Mouse (Mus musculus) hindbrain, embryonic 15.5 days (tissue): Measurements from ENCODE around the gene Ctf1. TPM values are rescaled to one million over a fixed set of nuclear protein-coding genes. Genes with fewer than 3 reads are reported as not detected.
"Not testable (repeated sequence)": the region's sequence is repeated elsewhere in the genome, so short reads cannot be mapped to it uniquely, and the experiment has no call there.

Experiments
- ATAC-seq: fragments of 200-750 bp; cut with Nextera tagmentation; 2 replicates; pipeline ENCODE4 v1.8.0; 2017; ENCODE audit warnings: low read depth, moderate number of reproducible peaks, moderate TSS enrichment; ENCODE audit not compliant: low FRiP score
- H3K27ac ChIP-seq: fragments of 300-500 bp; sonication (generic); replicated peaks from 2 replicates; pipeline ENCODE4 v1.5.1; 2015; ENCODE audit warnings: mild to moderate bottlenecking, inconsistent platforms
- H3K27me3 ChIP-seq: fragments of 300-500 bp; sonication (generic); 2 replicates; pipeline ENCODE4 v1.6.1; 2015; ENCODE audit warnings: control low read depth, inconsistent platforms
- H3K36me3 ChIP-seq: fragments of 300-500 bp; sonication (generic); 2 replicates; pipeline ENCODE4 v1.6.1; 2015; ENCODE audit warnings: control low read depth, inconsistent platforms
- H3K4me1 ChIP-seq: fragments of 300-500 bp; sonication (generic); replicated peaks from 2 replicates; pipeline ENCODE4 v1.6.1; 2015; ENCODE audit warnings: control low read depth, inconsistent platforms
- H3K4me2 ChIP-seq: fragments of 300-500 bp; sonication (generic); 2 replicates; pipeline ENCODE4 v1.6.1; 2015; ENCODE audit warnings: moderate library complexity, mild to moderate bottlenecking, inconsistent platforms
- H3K4me3 ChIP-seq: fragments of 300-500 bp; sonication (generic); 2 replicates; pipeline ENCODE4 v1.5.1; 2015; ENCODE audit warnings: mild to moderate bottlenecking, inconsistent platforms
- H3K9ac ChIP-seq: fragments of 300-500 bp; sonication (generic); 2 replicates; pipeline ENCODE4 v1.6.1; 2015; ENCODE audit warnings: inconsistent platforms
- H3K9me3 ChIP-seq: fragments of 300-500 bp; sonication (generic); 2 replicates; pipeline ENCODE4 v1.6.1; 2016; ENCODE audit warnings: control low read depth, inconsistent platforms
- WGBS: fragments of 180-500 bp; shearing (Covaris S2); methylation state at CpG from one replicate; pipeline ENCODE4 v1.1.7; 2015; 5-methylcytosine and 5-hydroxymethylcytosine counted together
- polyA plus RNA-seq: library from polyadenylated mRNA; unstranded; fragments of >200 nt; fragmentation: Nextera tagmentation; extraction: Ambion mirVana; gene quantifications from 2 replicates; pipeline ENCODE4 v1.2.1, GENCODE M21; 2015

Ctf1 gene
- polyA plus RNA-seq, 1 experiment from 2014 or later = 5.4 TPM

DNA sequence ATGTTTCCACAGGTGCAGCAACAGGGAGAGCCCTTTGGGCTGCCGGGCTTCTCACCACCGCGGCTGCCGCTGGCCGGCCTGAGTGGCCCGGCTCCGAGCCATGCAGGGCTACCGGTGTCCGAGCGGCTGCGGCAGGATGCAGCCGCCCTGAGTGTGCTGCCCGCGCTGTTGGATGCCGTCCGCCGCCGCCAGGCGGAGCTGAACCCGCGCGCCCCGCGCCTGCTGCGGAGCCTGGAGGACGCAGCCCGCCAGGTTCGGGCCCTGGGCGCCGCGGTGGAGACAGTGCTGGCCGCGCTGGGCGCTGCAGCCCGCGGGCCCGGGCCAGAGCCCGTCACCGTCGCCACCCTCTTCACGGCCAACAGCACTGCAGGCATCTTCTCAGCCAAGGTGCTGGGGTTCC, 4.5 kb downstream of the Ctf1 start:
- H3K36me3 ChIP-seq = no peaks in the 10 kb centered on the region
- no peaks in the 10 kb centered on the region for H3K9me3 ChIP-seq
- ATAC-seq = peak; percentile 46
- H3K4me2 ChIP-seq = peak overlapping the region; percentile 74
- peak overlapping the region; percentile 40 for H3K4me3 ChIP-seq
- WGBS = 2% methylated on average over 40 of the region's 41 CpGs
- H3K9ac ChIP-seq = peak overlapping the region; percentile 35
- peaks cover 19% of the 10 kb centered on the region for H3K4me1 ChIP-seq
- no peak overlapping the region for H3K27ac ChIP-seq
- no peaks in the 10 kb centered on the region for H3K27me3 ChIP-seq

DNA sequence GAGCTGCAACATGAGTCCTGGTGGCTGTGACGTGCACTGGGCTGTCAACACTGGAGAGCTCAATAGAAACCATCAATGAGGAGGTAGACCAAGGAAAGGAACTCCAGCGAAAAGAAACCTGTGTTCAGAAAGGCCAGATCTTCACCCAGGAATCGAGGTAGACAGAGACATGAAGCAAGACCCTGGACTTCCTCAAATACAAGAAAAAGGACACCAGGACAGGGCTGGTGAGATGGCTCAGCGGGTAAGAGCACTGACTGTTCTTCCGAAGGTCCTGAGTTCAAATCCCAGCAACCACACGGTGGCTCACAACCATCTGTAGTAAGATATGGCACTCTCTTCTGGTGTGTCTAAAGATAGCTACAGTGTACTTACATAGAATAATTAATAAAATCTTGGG, 5.8 kb downstream of the Ctf1 start:
- Histone ChIP-seq H3K4me2 (no peak overlapping the region), H3K9ac (no peak overlapping the region), H3K27ac (no peak overlapping the region), H3K4me1 (peaks cover 9% of the 10 kb centered on the region), H3K4me3 (no peak overlapping the region), H3K36me3 (no peaks in the 10 kb centered on the region), H3K9me3 (no peaks in the 10 kb centered on the region), H3K27me3 (no peaks in the 10 kb centered on the region)
- 91% methylated on average over 6 of the region's 6 CpGs for WGBS
- ATAC-seq = no peak

DNA sequence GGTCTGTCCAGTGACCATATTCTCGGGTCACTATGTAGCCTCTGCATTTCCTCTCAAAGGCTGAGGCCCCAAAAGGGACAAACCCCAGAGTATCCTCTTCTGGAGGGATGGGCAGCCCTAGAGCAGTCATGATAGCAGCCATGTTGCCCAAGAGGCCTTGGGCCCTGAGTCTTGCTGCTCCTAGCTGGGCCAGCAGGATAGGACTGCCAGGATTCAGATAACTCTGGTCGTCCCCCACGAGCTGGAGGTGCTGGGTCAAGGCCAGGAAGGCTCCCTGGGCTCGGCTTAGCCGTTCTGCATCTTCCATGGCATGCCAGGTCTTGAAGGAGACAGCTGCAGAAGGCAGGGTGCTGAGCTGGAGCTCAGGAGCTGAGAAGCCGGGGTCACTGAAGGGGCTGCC, 6.7 kb downstream of the Ctf1 start:
- 84% methylated on average over 6 of the region's 6 CpGs for WGBS
- Histone ChIP-seq H3K9me3 (no peaks in the 10 kb centered on the region), H3K27me3 (no peaks in the 10 kb centered on the region), H3K9ac (no peak overlapping the region), H3K4me2 (no peak overlapping the region), H3K36me3 (no peaks in the 10 kb centered on the region), H3K4me1 (peaks cover 8% of the 10 kb centered on the region), H3K27ac (no peak overlapping the region), H3K4me3 (no peak overlapping the region)
- no peak for ATAC-seq

- WGBS = 32% methylated on average over 2 of the region's 2 CpGs
- Histone ChIP-seq H3K27me3 (no peaks in the 10 kb centered on the region), H3K9ac (no peak overlapping the region), H3K4me2 (no peak overlapping the region), H3K4me3 (no peak overlapping the region), H3K4me1 (no peaks in the 10 kb centered on the region), H3K9me3 (no peaks in the 10 kb centered on the region), H3K36me3 (no peaks in the 10 kb centered on the region), H3K27ac (no peak overlapping the region)
- ATAC-seq = no peak
Observed at GRCm38 (mm10) chr7:127725490-127725889, 13.0 kb downstream of the Ctf1 start.

GRCm38 (mm10) chr7:127725924-127726323, 13.4 kb downstream of the Ctf1 start:
- Histone ChIP-seq H3K4me1 (no peaks in the 10 kb centered on the region), H3K9me3 (no peaks in the 10 kb centered on the region), H3K9ac (no peak overlapping the region), H3K36me3 (no peaks in the 10 kb centered on the region), H3K4me3 (no peak overlapping the region), H3K27me3 (no peaks in the 10 kb centered on the region), H3K27ac (no peak overlapping the region), H3K4me2 (no peak overlapping the region)
- 45% methylated on average over 6 of the region's 6 CpGs for WGBS
- ATAC-seq = no peak

DNA sequence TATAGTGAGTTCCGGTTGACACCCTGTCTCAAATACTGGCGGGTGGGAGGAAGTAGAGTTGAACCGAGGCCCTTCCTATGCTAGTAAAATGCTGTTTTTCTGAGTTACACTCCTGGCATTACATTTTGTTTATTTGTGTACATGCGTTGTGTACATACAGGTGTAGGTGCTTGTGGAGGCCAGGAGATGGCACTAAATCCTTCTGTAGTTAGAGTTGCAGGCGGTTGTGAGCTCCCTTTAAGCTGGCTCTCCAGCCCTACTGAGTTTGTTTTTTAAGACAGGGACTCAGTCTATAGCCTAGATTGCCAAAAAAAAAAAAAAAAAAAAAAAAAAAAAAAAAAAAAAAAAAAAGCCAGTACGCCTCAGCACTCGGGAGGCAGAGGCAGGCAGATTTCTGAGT, 15.4 kb downstream of the Ctf1 start:
- no peak for ATAC-seq
- H3K4me2 ChIP-seq = no peak overlapping the region
- H3K27me3 ChIP-seq = no peaks in the 10 kb centered on the region
- H3K4me3 ChIP-seq = no peak overlapping the region
- H3K4me1 ChIP-seq = no peaks in the 10 kb centered on the region
- no peaks in the 10 kb centered on the region for H3K9me3 ChIP-seq
- no peak overlapping the region for H3K9ac ChIP-seq
- WGBS = 85% methylated on average over 7 of the region's 7 CpGs
- H3K27ac ChIP-seq = no peak overlapping the region
- no peaks in the 10 kb centered on the region for H3K36me3 ChIP-seq

- no peak overlapping the region for H3K9ac ChIP-seq
- no peak overlapping the region for H3K4me3 ChIP-seq
- ATAC-seq = no peak
- no peaks in the 10 kb centered on the region for H3K9me3 ChIP-seq
- no peaks in the 10 kb centered on the region for H3K27me3 ChIP-seq
- H3K27ac ChIP-seq = no peak overlapping the region
- H3K4me2 ChIP-seq = no peak overlapping the region
- H3K4me1 ChIP-seq = no peaks in the 10 kb centered on the region
- no peaks in the 10 kb centered on the region for H3K36me3 ChIP-seq
- 72% methylated on average over 4 of the region's 4 CpGs for WGBS
Observed at GRCm38 (mm10) chr7:127730170-127730569, 17.6 kb downstream of the Ctf1 start.

DNA sequence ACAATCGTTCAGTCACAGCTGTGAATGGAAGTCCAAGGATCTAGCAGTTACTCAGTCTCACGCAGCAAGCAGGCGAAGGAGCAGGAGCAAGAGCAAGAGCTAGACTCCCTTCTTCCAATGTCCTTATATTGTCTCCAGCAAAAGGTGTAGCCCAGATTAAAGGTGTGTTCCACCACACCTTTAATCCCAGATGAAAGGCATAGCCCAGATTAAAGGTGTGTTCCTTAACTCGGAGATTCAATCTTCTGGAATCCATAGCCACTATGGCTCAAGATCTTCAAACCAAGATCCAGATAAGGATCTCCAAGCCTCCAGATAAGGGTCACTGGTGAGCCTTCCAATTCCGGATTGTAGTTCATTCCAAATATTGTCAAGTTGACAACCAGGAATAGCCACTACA, 19.5 kb downstream of the Ctf1 start, which contains the start of gene Ctf2:
Ctf2 (minus strand) TSS at position 101 of the 400 bp plus-strand sequence.
- not testable (repeated sequence) for H3K27ac ChIP-seq, H3K9me3 ChIP-seq, H3K9ac ChIP-seq, H3K27me3 ChIP-seq, ATAC-seq, H3K4me3 ChIP-seq, H3K4me2 ChIP-seq, H3K36me3 ChIP-seq, H3K4me1 ChIP-seq
- 100% methylated on average over 1 of the region's 5 CpGs for WGBS

GRCm38 (mm10) chr7:127744366-127745045, 32.0 kb downstream of the Ctf1 start, which contains the start of gene Fbxl19:
TSS of gene Fbxl19 (plus strand) at chr7:127744543.
- peak within 1 kb of the TSS; percentile 86 for H3K4me3 ChIP-seq
- H3K9ac ChIP-seq = peak within 1 kb of the TSS; percentile 53
- H3K27me3 ChIP-seq = no peaks in the 10 kb centered on the region
- ATAC-seq = no peak
- WGBS = under 1% methylated on average over 26 of the region's 26 CpGs
- H3K27ac ChIP-seq = peak within 1 kb of the TSS; percentile 89
- peak within 1 kb of the TSS; percentile 87 for H3K4me2 ChIP-seq
- no peaks in the 10 kb centered on the region for H3K9me3 ChIP-seq
- H3K4me1 ChIP-seq = peaks cover 21% of the 10 kb centered on the region
- peaks cover 10% of the 10 kb centered on the region for H3K36me3 ChIP-seq

GRCm38 (mm10) chr7:127745251-127745651, 32.7 kb downstream of the Ctf1 start:
- H3K4me1 ChIP-seq = peaks cover 21% of the 10 kb centered on the region
- peak overlapping the region; percentile 53 for H3K9ac ChIP-seq
- peak; percentile 89 for ATAC-seq
- peak overlapping the region; percentile 87 for H3K4me2 ChIP-seq
- under 1% methylated on average over 19 of the region's 19 CpGs for WGBS
- H3K36me3 ChIP-seq = peaks cover 17% of the 10 kb centered on the region
- peak overlapping the region; percentile 89 for H3K27ac ChIP-seq
- H3K27me3 ChIP-seq = no peaks in the 10 kb centered on the region
- peak overlapping the region; percentile 86 for H3K4me3 ChIP-seq
- H3K9me3 ChIP-seq = no peaks in the 10 kb centered on the region

DNA sequence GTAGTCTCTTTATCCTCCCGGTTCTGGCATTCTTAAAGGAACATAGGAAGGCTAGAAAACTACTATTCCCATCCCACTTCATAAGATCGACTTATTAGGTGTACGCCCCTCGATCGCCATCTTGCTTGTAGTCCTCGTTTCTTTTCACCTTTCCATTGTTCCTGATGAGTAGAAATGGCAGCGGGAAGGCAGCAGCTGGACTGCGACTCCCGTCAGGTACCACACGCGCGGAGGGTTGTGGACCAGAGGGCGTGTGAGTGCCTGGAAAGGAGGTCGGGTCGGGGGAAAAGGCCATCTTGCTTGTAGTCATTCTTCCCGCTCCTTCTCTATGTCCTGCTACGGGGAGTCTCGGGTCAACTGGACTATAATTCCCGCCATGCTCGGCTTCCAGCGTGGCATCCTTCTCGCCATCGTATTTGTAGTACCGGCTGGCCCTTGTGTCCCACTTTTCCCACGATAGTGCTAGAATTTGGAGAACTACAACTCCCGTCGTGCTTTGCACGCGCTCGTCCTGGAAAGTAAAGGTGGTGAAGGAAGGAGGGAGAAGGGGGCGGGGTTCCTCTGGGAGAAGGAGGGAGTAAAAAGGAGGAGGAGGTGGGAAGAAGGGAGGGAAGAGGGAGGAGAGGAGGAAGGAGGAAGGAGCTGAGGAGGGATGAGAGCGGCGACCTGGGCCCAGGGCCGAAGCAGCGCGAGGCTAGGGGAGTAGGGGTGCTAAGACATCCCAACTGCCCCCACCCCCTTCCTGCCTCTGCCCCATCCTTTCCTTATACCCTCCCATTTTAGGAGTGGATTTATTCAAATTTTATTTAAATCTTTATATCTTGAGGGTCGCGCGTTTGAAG, 33.3 kb downstream of the Ctf1 start:
- Histone ChIP-seq H3K9me3 (no peaks in the 10 kb centered on the region), H3K4me1 (peaks cover 21% of the 10 kb centered on the region), H3K9ac (peak overlapping the region; percentile 96), H3K4me2 (peak overlapping the region; percentile 87), H3K27me3 (no peaks in the 10 kb centered on the region), H3K36me3 (peaks cover 24% of the 10 kb centered on the region), H3K4me3 (peak overlapping the region; percentile 86), H3K27ac (peak overlapping the region; percentile 89)
- WGBS = under 1% methylated on average over 38 of the region's 39 CpGs
- ATAC-seq = peak; percentile 93
